Mouse (Mus musculus) forebrain, embryonic 16.5 days (tissue): ENCODE measurements at regions not wholly inside any gene's neighbourhood (a gene's known extent, or its start where the extent isn't known, plus 50 kb on each side); places are given as distances from the start of the nearest gene placed in this dataset.
A peak's percentile ranks its signal among the peaks of the same experiment; 100 is the strongest.

ENCODE experiments used
- ATAC-seq: fragments of 200-750 bp; cut with Nextera tagmentation; 2 replicates; pipeline ENCODE4 v1.8.0; 2017; ENCODE audit warnings: mild to moderate bottlenecking, moderate library complexity
- H3K27ac ChIP-seq: fragments of 300-500 bp; sonication (generic); 2 replicates; pipeline ENCODE4 v1.5.1; 2014; ENCODE audit warnings: low read length, control low read depth
- H3K27me3 ChIP-seq: fragments of 300-500 bp; sonication (generic); replicated peaks from 2 replicates; pipeline ENCODE4 v1.6.1; 2014; ENCODE audit warnings: low read length; ENCODE audit not compliant: control insufficient read depth, insufficient read depth
- H3K36me3 ChIP-seq: fragments of 300-500 bp; sonication (generic); 2 replicates; pipeline ENCODE4 v1.6.1; 2014; ENCODE audit not compliant: control insufficient read depth, insufficient read depth
- H3K4me1 ChIP-seq: fragments of 300-500 bp; sonication (generic); replicated peaks from 2 replicates; pipeline ENCODE4 v1.6.1; 2014; ENCODE audit warnings: low read length; ENCODE audit not compliant: control insufficient read depth, insufficient read depth
- H3K4me2 ChIP-seq: fragments of 300-500 bp; sonication (generic); 2 replicates; pipeline ENCODE4 v1.6.1; 2014; ENCODE audit warnings: mild to moderate bottlenecking, low read length, control low read depth
- H3K4me3 ChIP-seq: fragments of 300-500 bp; sonication (generic); replicated peaks from 2 replicates; pipeline ENCODE4 v1.5.1; 2014; ENCODE audit warnings: mild to moderate bottlenecking, low read length, control low read depth
- H3K9ac ChIP-seq: fragments of 300-500 bp; sonication (generic); replicated peaks from 2 replicates; pipeline ENCODE4 v1.6.1; 2014; ENCODE audit warnings: low read depth, low read length, control low read depth
- H3K9me3 ChIP-seq: fragments of 300-500 bp; sonication (generic); 2 replicates; pipeline ENCODE4 v1.6.1; 2016; ENCODE audit warnings: low read length; ENCODE audit not compliant: control insufficient read depth
- WGBS: fragments of 180-500 bp; shearing (Covaris S2); extraction: QIAGEN DNeasy Blood & Tissue Kit; methylation state at CpG from one replicate; pipeline ENCODE4 v1.1.7; 2014; 5-methylcytosine and 5-hydroxymethylcytosine counted together

GRCm38 (mm10) chr5:91456924-91457323 is 54.1 kb upstream of the Btc start:
- H3K4me3 ChIP-seq, result no peak overlapping the region
- H3K4me2 ChIP-seq, result no peak overlapping the region
- no peaks in the 10 kb centered on the region for H3K36me3 ChIP-seq
- no peaks in the 10 kb centered on the region for H3K27me3 ChIP-seq
- no peaks in the 10 kb centered on the region for H3K9me3 ChIP-seq
- no peak for ATAC-seq
- 51% methylated on average over 3 of the region's 3 CpGs for WGBS
- H3K9ac ChIP-seq, result no peak overlapping the region
- H3K4me1 ChIP-seq, result no peaks in the 10 kb centered on the region
- no peak overlapping the region for H3K27ac ChIP-seq

GRCm38 (mm10) chr5:91464876-91465508 is 52.4 kb upstream of the Parm1 start:
- Histone ChIP-seq H3K27ac (no peak overlapping the region), H3K4me2 (no peak overlapping the region), H3K9ac (no peak overlapping the region), H3K36me3 (no peaks in the 10 kb centered on the region), H3K27me3 (no peaks in the 10 kb centered on the region), H3K9me3 (no peaks in the 10 kb centered on the region), H3K4me1 (no peaks in the 10 kb centered on the region), H3K4me3 (no peak overlapping the region)
- peak; percentile 93 for ATAC-seq
- WGBS, result 49% methylated on average over 4 of the region's 4 CpGs
